Mouse (Mus musculus) intestine, embryonic 14.5 days (tissue): ENCODE measurements around the gene Srgap3. TPM values are rescaled to one million over a fixed set of nuclear protein-coding genes. Genes with fewer than 3 reads are reported as not detected.

Experiments
- ATAC-seq: fragments of 200-750 bp; cut with Nextera tagmentation; replicated peaks from 2 replicates; pipeline ENCODE4 v1.8.0; 2017; ENCODE audit warnings: low read depth, moderate number of reproducible peaks, moderate TSS enrichment, moderate library complexity; ENCODE audit not compliant: low FRiP score, low TSS enrichment
- DNase-seq: peaks from one replicate; pipeline ENCODE4 v3.0.0-alpha.2; 2018; ENCODE audit warnings: low spot score
- H3K27ac ChIP-seq: fragments of 300-500 bp; sonication (generic); 2 replicates; pipeline ENCODE4 v1.5.1; 2014; ENCODE audit warnings: low read depth, mild to moderate bottlenecking, control low read depth
- H3K27me3 ChIP-seq: fragments of 300-500 bp; sonication (generic); replicated peaks from 2 replicates; pipeline ENCODE4 v1.6.1; 2014; ENCODE audit warnings: low read length, control low read depth; ENCODE audit not compliant: control insufficient read depth, insufficient read depth
- H3K36me3 ChIP-seq: fragments of 300-500 bp; sonication (generic); 2 replicates; pipeline ENCODE4 v1.6.1; 2014; ENCODE audit warnings: low read length, control low read depth; ENCODE audit not compliant: control insufficient read depth, insufficient read depth
- H3K4me1 ChIP-seq: fragments of 300-500 bp; sonication (generic); replicated peaks from 2 replicates; pipeline ENCODE4 v1.6.1; 2014; ENCODE audit warnings: low read length, control low read depth, mixed read lengths; ENCODE audit not compliant: control insufficient read depth, insufficient read depth
- H3K4me2 ChIP-seq: fragments of 300-500 bp; sonication (generic); 2 replicates; pipeline ENCODE4 v1.6.1; 2014; ENCODE audit warnings: low read length
- H3K4me3 ChIP-seq: fragments of 300-500 bp; sonication (generic); 2 replicates; pipeline ENCODE4 v1.5.1; 2014; ENCODE audit warnings: low read depth, low read length, control low read depth, mixed read lengths
- H3K9ac ChIP-seq: fragments of 300-500 bp; sonication (generic); 2 replicates; pipeline ENCODE4 v1.6.1; 2014; ENCODE audit warnings: mild to moderate bottlenecking, low read length
- H3K9me3 ChIP-seq: fragments of 300-500 bp; sonication (generic); 2 replicates; pipeline ENCODE4 v1.6.1; 2016; ENCODE audit warnings: low read length, control low read depth; ENCODE audit not compliant: control insufficient read depth
- WGBS: fragments of 180-500 bp; shearing (Covaris S2); extraction: QIAGEN DNeasy Blood & Tissue Kit; methylation state at CpG from one replicate; pipeline ENCODE4 v1.1.7; 2014; 5-methylcytosine and 5-hydroxymethylcytosine counted together
- polyA plus RNA-seq: library from polyadenylated mRNA; unstranded; fragments of >200 nt; fragmentation: Nextera tagmentation; extraction: Ambion mirVana; gene quantifications from 2 replicates; pipeline ENCODE4 v1.2.1, GENCODE M21; 2014

Srgap3 gene
- polyA plus RNA-seq, 1 experiment from 2014 or later = 6.8 TPM

GRCm38 (mm10) chr6:112754994-112755393 is 192.1 kb downstream of the Srgap3 start:
- Histone ChIP-seq H3K4me3 (no peak overlapping the region), H3K36me3 (no peaks in the 10 kb centered on the region), H3K4me2 (no peak overlapping the region), H3K4me1 (no peaks in the 10 kb centered on the region), H3K27ac (no peak overlapping the region), H3K9ac (no peak overlapping the region), H3K9me3 (no peaks in the 10 kb centered on the region), H3K27me3 (no peaks in the 10 kb centered on the region)
- ATAC-seq (no peak), DNase-seq (no peak)
- WGBS = 93% methylated on average over 6 of the region's 6 CpGs

GRCm38 (mm10) chr6:112752517-112752916 is 194.5 kb downstream of the Srgap3 start:
- Histone ChIP-seq H3K27me3 (no peaks in the 10 kb centered on the region), H3K4me2 (no peak overlapping the region), H3K36me3 (no peaks in the 10 kb centered on the region), H3K9me3 (no peaks in the 10 kb centered on the region), H3K4me3 (no peak overlapping the region), H3K27ac (no peak overlapping the region), H3K4me1 (no peaks in the 10 kb centered on the region), H3K9ac (no peak overlapping the region)
- DNase-seq (no peak), ATAC-seq (no peak)
- WGBS = 64% methylated on average over 3 of the region's 3 CpGs

GRCm38 (mm10) chr6:112752007-112752406 is 195.1 kb downstream of the Srgap3 start:
- no peaks in the 10 kb centered on the region for H3K27me3 ChIP-seq
- no peak overlapping the region for H3K27ac ChIP-seq
- no peaks in the 10 kb centered on the region for H3K36me3 ChIP-seq
- no peak overlapping the region for H3K9ac ChIP-seq
- no peak overlapping the region for H3K4me2 ChIP-seq
- no peaks in the 10 kb centered on the region for H3K9me3 ChIP-seq
- DNase-seq (no peak), ATAC-seq (no peak)
- 77% methylated on average over 5 of the region's 5 CpGs for WGBS
- no peaks in the 10 kb centered on the region for H3K4me1 ChIP-seq
- H3K4me3 ChIP-seq = no peak overlapping the region

GRCm38 (mm10) chr6:112742297-112742696 is 204.8 kb downstream of the Srgap3 start:
- WGBS = 88% methylated on average over 2 of the region's 2 CpGs
- ATAC-seq = no peak

DNA sequence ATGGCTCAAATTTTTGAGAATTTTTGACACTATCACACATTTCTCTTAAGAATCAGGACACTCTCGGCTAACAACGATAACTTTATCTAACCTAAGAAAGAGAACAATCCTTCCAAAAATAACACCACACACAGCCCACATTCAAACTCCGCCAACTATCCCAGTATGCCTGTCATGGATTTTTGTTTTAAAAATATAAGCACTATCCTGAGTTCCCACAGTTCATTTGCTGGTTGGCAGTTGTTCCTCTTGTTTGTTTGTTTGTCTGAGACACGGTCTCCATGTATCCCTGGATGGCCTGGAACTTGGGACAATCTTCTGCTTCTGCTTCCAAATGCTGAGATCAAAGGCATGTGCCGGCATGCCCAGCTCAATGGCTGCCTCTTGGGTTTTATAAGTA is 205.3 kb downstream of the Srgap3 start:
- Histone ChIP-seq H3K9ac (no peak overlapping the region), H3K9me3 (no peaks in the 10 kb centered on the region), H3K27me3 (no peaks in the 10 kb centered on the region), H3K4me1 (no peaks in the 10 kb centered on the region), H3K27ac (no peak overlapping the region), H3K36me3 (no peaks in the 10 kb centered on the region), H3K4me2 (no peak overlapping the region), H3K4me3 (no peak overlapping the region)
- DNase-seq (no peak), ATAC-seq (no peak)
- WGBS = 88% methylated on average over 5 of the region's 5 CpGs

More at GRCm38 (mm10) chr6:112742297-112742696, 204.8 kb downstream of the Srgap3 start:
- Histone ChIP-seq H3K4me3 (no peak overlapping the region), H3K9me3 (no peaks in the 10 kb centered on the region), H3K9ac (no peak overlapping the region), H3K36me3 (no peaks in the 10 kb centered on the region), H3K27ac (no peak overlapping the region), H3K4me1 (no peaks in the 10 kb centered on the region), H3K4me2 (no peak overlapping the region), H3K27me3 (no peaks in the 10 kb centered on the region)
- no peak for DNase-seq

- Histone ChIP-seq H3K4me3 (no peak overlapping the region), H3K4me1 (no peaks in the 10 kb centered on the region), H3K27me3 (no peaks in the 10 kb centered on the region), H3K4me2 (no peak overlapping the region), H3K9me3 (no peaks in the 10 kb centered on the region), H3K27ac (no peak overlapping the region), H3K9ac (no peak overlapping the region), H3K36me3 (no peaks in the 10 kb centered on the region)
- ATAC-seq = no peak
- WGBS = 83% methylated on average over 3 of the region's 3 CpGs
- DNase-seq = no peak
Measured at GRCm38 (mm10) chr6:112739635-112740034, 207.4 kb downstream of the Srgap3 start.

GRCm38 (mm10) chr6:112738924-112739323 is 208.1 kb downstream of the Srgap3 start:
- WGBS = 93% methylated on average over 6 of the region's 6 CpGs
- DNase-seq (no peak), ATAC-seq (no peak)
- Histone ChIP-seq H3K4me2 (no peak overlapping the region), H3K9me3 (no peaks in the 10 kb centered on the region), H3K36me3 (no peaks in the 10 kb centered on the region), H3K4me1 (no peaks in the 10 kb centered on the region), H3K27ac (no peak overlapping the region), H3K27me3 (no peaks in the 10 kb centered on the region), H3K4me3 (no peak overlapping the region), H3K9ac (no peak overlapping the region)

DNA sequence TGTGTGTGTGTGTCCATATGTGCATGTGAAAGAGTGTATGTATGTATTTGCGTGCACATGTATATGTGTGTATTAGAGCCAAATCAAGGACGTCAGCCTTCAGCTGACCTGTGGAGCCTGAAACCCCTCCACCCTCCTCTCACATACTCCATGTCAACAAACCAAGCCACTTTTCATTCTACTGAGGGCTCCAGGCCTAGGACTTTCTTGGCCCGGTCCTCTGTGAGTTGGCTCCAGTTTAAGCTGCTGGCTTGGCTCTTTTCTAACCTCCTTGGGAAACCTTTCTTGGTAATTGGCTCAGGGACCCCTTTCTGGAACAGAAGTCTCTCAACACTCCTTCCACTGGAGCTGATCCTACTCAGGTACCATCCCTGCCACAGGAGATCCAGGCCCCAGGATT is 210.6 kb downstream of the Srgap3 start:
- ATAC-seq = no peak
- WGBS = 89% methylated on average over 3 of the region's 3 CpGs
- DNase-seq = no peak

DNA sequence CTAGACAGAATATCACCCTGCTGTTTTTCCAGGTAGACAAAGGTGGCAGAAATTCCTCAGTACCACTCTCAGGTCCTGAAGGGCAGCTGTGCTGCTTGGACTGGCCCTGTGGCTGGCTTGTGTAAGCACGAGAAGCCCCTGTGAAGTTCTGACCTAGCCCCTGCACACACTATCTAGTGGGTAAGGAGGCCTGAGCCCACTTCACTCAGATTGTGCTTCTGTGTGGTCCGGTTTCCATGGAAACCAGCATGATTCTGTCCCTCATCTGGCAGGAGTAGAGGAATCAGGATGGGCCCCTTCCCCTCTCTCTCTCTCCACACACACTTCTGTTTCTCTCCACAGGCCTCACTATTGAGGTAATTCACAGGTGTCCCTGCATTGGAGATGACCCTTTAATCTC is 212.0 kb downstream of the Srgap3 start:
- H3K4me3 ChIP-seq = no peak overlapping the region
- DNase-seq (no peak), ATAC-seq (no peak)
- H3K4me1 ChIP-seq = no peaks in the 10 kb centered on the region
- no peak overlapping the region for H3K27ac ChIP-seq
- H3K4me2 ChIP-seq = no peak overlapping the region
- H3K9me3 ChIP-seq = no peaks in the 10 kb centered on the region
- no peak overlapping the region for H3K9ac ChIP-seq
- no peaks in the 10 kb centered on the region for H3K36me3 ChIP-seq
- no peaks in the 10 kb centered on the region for H3K27me3 ChIP-seq
- 76% methylated on average over 2 of the region's 2 CpGs for WGBS

More for the DNA sequence above, 210.6 kb downstream of the Srgap3 start:
- Histone ChIP-seq H3K36me3 (no peaks in the 10 kb centered on the region), H3K4me1 (no peaks in the 10 kb centered on the region), H3K9me3 (no peaks in the 10 kb centered on the region), H3K9ac (no peak overlapping the region), H3K27me3 (no peaks in the 10 kb centered on the region), H3K4me2 (no peak overlapping the region), H3K4me3 (no peak overlapping the region), H3K27ac (no peak overlapping the region)
